Mouse (Mus musculus) hematopoietic stem cell, adult 5-6 weeks (primary cell): ENCODE measurements around the gene Tln2. TPM values are rescaled to one million over a fixed set of nuclear protein-coding genes. Genes with fewer than 3 reads are reported as not detected.

Experiments
- ATAC-seq, 2 experiments: fragments of 125-278 bp in 1 of 2; replicated peaks in 1 of 2; 2 replicates each; pipeline ENCODE4 v1.8.0; 2016 to 2017; ENCODE audit warnings: inconsistent platforms in 2 of 2, mild to moderate bottlenecking in 2 of 2, moderate number of reproducible peaks in 2 of 2, low read depth in 1 of 2, moderate TSS enrichment in 1 of 2; ENCODE audit not compliant: low FRiP score in 2 of 2, poor library complexity in 2 of 2, severe bottlenecking in 2 of 2, insufficient read depth in 1 of 2, low TSS enrichment in 1 of 2
- total RNA-seq: library from RNA; stranded (forward); fragments of 172-1452, 232-1000 nt; gene quantifications from 2 replicates; pipeline ENCODE4 v1.2.3, GENCODE M21; 2017

The Tln2 gene
- 0.13 and 0.50 TPM in 2 replicates for total RNA-seq

DNA sequence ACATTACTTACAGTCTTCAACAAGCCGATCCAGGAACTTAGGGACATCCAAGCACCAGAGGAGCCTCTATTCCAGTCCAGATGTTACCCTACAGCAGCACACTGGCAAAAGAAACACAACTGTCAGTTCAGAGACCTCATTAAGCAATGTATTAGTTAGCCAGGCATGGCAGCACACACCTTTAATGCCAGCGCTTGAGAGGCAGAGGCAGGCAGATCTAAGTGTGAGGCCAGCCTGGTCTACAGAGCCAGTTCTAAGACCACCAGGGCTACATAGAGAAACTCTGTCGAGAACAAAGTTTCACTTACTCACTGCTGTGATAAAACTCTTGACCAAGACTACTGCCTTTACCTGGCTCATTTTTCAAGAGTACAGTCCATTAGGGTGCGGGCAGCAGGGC lies at the start of gene Tln2:
Gene Tln2 (minus strand): TSS at position 101 of the 400 bp plus-strand sequence.
- ATAC-seq: no peak

DNA sequence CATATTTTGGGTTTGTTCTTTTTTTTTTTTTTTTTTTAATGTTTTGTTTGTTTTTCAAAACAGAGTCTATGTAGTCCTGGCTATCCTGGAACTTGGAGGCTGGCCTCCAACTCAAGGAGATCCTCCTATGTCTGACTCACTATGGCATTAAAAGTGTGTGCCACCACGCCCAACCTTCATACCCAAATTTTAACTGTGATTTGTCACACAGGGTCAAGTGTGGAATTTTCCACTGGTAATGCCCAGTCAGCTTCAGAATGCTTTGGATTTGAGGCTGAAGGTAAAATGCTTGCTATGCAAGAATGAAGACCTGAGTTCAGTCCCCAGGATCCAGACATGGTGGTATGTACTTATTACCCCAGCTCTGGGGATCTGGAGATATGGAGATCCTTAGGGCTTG lies 49.7 kb upstream of the Tln2 start:
- ATAC-seq: no peak

DNA sequence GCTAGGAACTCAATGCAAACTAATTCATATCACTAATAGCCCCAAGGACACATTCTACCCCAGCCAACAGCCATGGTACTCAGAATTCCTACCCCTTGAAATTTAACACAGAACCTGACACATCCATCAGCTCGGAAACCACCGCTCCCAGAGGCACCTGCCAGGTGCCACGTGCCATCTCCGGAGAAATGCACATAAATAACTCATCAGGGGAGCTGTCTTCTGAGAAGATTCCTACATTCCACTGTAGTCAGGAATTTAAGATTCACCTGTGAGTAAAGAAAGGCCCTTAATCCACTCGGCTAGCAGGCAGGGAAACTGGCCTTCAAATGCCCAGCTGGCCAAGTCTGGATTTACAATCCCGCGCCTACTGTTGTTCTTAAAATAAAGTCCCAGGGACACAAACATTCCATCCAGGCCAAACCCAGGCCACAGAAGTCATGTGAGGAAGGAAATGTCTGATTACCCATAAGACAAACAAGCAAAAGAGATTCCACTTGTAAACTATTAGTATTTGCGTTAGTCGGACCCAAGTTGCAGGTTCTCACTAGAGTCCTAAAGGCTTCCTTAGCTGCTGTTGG lies 48.4 kb upstream of the Tln2 start:
- ATAC-seq: no peak

DNA sequence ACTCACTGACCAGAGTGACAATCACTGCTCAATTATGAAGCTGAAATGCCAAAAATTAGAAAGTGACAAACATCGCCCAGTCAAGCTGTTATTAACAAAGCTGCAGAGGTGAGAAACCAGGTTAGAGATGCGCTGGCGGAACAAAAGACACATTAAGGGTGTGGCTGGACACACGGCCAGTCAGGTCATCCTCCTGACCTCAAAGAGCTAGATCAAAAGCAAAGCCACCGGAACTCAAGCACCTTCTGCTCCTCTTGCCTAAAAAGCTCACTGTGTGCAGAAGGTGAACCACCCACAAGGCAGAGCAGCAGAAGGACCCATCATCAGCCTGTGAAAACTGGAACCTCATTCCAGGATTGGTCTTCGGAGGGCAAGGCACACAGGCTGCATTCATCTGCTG lies 47.8 kb upstream of the Tln2 start:
- no peak for ATAC-seq

DNA sequence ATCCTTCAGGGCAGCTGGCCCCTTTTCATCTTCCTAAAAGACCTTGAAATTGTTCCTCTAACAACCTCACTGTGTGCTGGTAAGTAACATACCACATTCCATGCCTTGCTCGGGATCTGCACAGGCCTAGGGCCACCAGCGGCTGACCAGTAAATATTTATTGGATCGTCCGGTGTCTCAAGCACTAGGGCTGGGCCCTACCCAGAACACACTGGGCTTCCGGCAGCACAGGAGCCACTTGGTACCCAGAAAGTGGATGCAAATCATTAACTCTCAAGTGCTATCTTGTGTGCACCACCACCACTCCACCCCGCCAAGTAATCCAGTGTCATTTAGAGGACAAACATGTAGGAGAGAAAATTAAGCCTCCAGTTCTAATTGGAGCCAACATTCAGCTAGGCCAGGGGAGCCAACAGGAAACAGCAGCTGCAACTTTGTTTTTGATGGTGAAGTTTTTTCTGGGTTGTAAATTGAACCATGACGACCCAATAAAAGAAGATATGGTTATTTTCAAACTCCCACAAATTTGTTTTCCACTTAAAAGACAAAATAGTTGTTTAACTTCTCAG lies 46.4 kb upstream of the Tln2 start:
- no peak for ATAC-seq

DNA sequence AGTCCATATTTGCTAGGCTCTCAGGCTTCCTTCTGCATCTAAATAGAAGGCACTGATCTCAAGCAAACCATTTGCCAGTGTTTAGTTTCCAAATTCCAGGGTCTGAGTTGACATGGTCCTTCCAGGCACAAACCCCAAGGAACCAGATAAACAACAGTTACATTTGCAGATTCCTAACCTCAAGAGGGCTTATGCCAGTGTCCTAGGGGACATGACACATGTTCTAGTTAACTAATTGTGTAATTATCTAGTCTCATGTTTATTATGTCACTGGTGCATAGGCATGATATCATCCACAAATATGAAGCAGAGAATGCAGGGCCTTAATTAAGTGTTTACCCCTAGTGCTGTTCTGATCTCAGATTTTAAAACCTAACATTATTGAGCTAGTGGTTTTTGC lies 45.4 kb upstream of the Tln2 start:
- no peak for ATAC-seq

DNA sequence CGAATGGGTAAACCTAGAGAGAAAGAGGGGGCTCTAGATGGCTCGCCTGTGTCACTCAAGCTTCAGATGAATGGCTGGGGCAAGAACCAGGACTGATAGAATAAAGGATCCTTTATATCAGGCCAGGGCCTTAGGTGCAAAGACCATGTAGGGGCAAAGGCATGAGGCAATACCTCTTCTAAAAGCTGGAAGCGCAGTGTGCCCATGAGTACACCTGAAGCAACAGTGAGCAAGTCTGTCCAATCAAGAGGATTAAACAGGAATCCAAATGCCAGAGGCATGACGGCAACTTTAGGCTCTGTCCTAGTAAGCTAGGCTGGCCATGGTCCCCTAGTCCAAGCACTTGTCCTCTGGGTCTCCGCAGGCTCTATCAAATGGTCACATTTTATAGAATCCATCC lies 42.8 kb upstream of the Tln2 start:
- ATAC-seq: no peak

DNA sequence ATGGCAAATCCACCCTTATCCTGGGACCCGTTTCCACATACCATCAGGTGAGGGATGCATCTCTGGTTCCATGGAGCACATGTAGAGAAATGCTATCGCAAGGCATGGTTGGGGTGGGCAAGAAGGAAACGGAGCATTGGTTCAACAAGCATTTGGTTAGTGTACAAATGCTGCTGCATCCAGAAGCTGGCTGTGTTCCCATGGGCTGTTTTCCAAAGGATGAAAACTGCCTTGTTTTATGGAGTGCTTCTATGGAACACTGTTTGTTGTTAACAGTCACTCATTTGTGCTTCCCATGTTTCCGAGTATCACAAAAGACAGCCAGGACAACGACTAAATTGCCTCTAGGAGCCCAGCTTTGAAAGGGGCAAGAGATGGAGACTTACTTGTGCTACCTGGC lies 35.7 kb upstream of the Tln2 start:
- no peak for ATAC-seq

DNA sequence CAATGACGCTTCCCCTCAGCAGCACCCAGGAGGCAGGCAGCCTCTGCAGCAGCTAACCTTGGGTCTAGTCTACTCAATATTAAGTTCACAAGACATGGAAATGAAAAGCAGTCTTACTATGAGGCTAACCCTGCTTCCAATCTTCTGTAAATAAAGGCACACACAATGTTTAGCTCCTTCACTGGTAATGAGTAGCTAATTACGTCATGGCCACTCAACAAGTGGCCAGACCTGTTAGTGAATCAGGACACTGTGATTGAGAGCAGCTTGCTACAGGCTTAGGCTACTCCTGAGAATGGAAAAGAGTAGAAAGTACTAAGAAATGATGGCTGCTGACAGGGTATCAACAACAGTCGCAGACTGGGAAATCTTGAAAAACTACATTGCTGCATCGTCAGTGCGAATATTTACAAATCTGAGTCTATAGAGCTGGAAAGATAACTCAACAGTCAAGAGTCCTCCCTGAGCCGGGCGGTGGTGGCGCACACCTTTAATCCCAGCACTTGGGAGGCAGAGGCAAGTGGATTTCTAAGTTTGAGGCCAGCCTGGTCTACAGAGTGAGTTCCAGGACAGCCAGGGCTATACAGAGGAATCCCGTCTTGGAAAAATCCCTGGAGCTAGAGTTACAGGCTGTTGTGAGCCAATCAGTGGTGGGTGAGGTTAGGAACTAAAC lies 34.1 kb upstream of the Tln2 start:
- no peak for ATAC-seq

DNA sequence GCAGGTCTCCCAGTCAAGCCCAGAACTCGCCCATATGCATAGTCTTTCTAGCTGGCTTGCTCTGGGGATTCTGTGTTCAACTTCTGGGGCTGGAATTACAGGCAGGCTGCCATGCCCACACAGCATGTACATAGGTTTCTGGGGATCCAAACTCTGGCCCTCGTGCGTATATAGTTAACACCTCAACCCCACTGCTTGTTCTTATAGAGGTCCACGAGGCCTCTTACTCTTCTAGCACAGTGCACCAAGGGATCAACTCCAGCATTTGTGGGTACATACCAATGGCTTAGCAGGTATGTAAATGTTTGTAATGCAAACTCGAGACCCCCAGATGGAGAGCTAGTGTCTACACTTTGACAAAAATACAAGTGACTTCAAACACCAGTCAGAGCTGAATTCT lies 33.2 kb upstream of the Tln2 start:
- ATAC-seq: no peak

DNA sequence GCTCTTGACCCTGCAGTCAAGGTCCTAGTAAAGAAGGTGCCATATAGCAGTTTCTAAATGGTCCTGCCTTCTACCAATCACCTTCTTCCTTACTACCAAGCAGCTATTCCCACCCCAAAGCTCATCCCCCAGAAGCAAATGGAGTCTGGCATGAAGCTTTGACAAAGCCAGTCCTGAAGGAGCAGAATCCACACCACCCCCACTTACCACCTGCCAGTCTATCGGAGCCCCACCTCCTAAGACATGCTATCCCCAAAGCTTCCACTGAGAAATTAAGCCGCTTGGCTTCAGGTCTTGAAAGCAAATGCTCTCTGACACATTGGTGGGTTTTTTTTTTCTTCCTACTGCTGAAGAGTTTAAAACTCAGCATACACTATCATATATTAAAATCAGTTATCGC lies 27.6 kb upstream of the Tln2 start:
- no peak for ATAC-seq

DNA sequence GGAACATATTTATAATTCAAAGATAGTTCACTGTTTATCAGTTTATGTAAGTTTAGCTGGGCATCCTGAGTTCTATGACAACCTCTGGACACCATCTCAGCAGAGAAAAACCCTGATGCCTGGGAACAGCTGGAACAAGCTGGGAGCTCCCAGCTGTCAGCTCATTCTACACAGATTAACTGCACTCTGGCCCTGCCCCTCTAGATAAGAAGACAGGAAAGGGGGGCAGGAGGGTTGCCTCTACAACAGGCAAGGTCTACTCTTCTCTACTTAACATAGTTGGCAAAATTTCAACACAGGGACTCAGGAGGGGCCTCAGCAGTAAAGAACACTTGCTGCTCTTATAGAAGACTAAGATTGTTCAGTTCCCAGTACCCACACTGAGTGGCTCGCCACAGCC lies 27.0 kb upstream of the Tln2 start:
- ATAC-seq: no peak

DNA sequence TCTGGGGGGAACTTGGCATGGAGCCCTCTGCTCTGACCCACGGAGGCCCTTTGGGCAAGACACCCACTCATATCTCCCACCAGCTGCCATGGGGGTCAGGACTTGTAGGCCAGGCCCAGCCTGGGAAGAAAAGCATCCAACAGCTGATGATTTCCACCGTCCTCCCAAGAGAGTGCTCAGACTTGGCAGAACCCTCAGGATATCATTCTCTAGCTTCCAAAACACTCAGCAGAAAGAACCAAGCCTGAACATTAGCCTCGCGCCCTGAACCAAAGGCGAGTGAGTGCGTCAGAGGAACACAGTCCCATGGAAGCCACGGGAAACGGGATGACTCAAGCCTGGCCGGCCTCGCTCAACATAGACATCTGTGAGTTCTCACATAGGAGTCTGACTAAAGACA lies 25.4 kb upstream of the Tln2 start:
- no peak for ATAC-seq

DNA sequence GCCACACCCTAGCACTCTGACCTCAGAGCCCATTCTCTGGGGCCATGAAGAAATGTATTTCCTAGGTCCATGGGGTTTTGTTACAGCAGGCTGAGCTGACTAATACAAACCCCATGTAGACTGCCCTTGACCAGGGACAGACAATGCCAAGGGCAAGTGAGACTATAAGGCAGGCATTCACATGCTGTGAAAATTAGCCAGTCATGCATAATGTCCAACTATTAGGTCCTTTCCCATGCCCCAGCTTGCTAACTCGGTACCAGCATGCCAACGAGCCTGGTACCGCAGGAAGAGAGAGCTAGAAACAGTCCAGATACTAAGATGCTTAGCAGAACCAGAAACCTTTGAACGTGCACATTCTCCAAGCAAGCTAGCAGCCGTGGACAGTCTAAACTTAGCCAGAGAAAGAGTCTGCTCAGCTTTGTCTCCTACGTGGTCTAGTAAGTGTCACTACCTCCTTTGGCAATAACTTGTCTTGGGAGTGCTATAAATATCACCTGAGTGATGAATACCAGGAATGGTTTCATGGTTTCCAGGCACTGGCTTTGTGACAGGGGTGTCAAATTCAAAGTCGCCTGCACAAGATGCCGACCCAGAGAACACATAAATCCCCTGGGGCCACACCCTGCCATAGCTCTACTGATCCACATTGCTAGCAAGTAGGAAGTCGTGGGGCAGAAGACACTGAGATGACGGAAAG lies 22.2 kb upstream of the Tln2 start:
- ATAC-seq: no peak

DNA sequence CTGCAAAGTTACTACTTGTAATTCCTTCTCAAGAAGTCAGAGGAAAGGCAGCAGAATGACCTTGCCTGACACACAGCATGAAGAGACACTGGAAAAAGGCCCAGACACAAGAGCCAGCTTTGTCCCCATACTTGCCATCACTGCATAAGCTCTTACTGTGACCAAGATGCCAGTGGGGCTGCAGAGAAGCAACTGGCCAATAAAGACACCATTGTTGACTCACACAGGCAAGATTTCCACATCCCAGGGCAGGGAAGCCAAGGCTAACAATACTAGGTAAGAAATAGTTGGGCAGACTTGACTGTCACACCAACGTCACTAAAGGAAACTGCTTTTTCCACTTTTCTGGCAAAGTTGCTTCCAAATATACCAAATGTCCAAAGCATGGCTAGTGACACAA lies 20.0 kb upstream of the Tln2 start:
- no peak for ATAC-seq

DNA sequence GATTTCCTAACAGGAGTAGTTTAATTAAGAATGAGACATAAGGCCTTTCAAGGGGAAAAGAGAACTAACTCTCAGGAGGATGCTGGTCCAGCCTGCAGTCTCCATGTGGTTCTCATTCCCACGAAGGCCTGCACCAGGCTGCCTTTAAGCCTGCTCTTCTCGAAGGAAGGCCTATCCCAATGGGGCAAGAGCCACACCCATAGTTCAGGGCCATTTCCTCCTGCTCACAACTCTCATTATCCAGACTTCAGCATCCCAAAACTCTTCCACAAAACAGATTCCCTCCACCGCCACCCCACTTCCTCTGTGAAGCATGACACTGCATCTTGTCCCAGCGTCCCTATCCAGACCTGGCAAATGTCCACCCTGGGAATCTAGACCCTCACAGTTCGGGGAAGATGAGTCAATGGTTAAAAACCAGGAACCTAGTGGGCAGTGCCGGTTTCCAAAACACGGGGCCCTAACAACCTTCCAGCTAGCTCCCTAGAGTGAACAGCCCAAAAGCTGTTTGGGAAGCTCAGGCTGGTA lies 15.3 kb upstream of the Tln2 start:
- ATAC-seq: no peak

DNA sequence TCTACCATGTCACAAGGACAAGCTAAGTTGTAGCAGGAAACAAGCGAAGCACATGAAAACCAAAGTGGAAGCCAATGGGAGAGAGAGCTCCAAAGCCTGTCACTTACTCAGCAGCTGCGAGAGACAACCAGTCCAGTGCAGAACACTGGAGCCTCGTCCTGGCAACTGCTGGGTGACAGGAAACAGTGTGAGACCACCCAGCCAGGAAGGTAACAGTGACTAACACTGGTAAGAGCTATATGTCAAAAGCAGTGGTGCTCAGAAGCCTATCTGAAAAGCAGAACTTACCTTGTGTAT lies 14.1 kb upstream of the Tln2 start:
- ATAC-seq: no peak

DNA sequence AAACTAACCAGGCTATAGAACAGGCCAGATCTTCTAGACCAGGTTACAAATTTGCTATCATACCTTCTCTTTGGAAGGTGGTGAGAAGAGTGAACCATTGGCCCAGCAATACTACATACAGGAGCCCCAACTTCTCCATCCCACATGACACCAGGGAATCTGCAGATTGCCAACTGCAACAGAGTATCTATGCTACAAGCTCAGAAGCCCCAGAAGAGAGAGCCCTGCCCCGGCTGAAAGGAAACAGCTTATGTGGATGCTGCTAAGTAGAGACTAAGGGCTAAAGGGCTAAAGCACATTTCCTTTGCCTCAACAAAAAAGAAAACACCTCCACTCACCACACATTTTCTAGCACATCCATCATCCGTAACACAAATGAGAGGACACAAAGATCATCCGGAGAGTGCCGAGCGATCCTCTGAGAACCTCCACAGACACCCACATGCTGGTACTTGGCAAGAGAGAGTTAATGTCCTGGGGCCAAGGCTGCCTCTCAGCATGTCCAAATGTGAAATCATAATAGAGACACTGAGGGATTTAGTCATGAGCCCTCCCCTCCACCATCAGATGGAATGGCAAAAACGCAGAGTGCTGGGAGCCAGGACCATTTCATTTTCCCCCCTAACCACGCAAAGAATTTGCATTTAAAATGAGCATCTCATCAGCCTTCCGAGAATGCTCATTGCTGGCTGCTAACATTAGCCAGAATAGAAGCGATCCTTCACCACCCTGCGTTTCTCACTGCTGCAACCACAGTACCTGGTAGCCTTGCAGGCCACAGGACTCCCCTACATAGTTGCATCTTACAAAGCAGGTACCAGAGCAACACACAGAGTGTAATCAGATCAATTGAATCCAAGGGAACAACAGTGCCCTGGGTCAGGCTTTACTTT lies 13.5 kb upstream of the Tln2 start:
- no peak for ATAC-seq
